Mouse (Mus musculus) heart, adult 18-20 months (tissue): Measurements from ENCODE around the gene Theg. TPM values are rescaled to one million over a fixed set of nuclear protein-coding genes. Genes with fewer than 3 reads are reported as not detected.
A peak's percentile ranks its signal among the peaks of the same experiment; 100 is the strongest.

ENCODE experiments used
- DNase-seq, 2 experiments: peaks; one replicate each; pipeline ENCODE4 v3.0.0; 2021 to 2022; ENCODE audit warnings: mixed read lengths in 1 of 2
- total RNA-seq, 2 experiments: library from RNA; stranded (reverse); gene quantifications; 2 replicates each; pipeline ENCODE4 v1.2.3; 2021

Gene Theg
- total RNA-seq, 2 experiments from 2014 or later, result not detected

- DNase-seq, result peak; percentile 79 to 81
Observed at GRCm38 (mm10) chr10:79554330-79555237, 32.5 kb downstream of the Theg start, which contains the start of gene Mier2. Mier2 (minus strand) TSS chr10:79555199.

GRCm38 (mm10) chr10:79553691-79554090 lies 33.4 kb downstream of the Theg start:
- DNase-seq, result no peak

GRCm38 (mm10) chr10:79553176-79553575 lies 34.0 kb downstream of the Theg start:
- no peak for DNase-seq

- DNase-seq, result no peak
Observed at GRCm38 (mm10) chr10:79552531-79552930, 34.6 kb downstream of the Theg start.

- DNase-seq, result no peak
Observed at GRCm38 (mm10) chr10:79550366-79550765, 36.8 kb downstream of the Theg start.

- no peak for DNase-seq
Observed at GRCm38 (mm10) chr10:79548971-79549723, 38.0 kb downstream of the Theg start.

GRCm38 (mm10) chr10:79548546-79548945 lies 38.6 kb downstream of the Theg start:
- no peak for DNase-seq

- no peak for DNase-seq
Observed at GRCm38 (mm10) chr10:79547148-79547675, 39.9 kb downstream of the Theg start.

- DNase-seq, result no peak
Observed at GRCm38 (mm10) chr10:79546483-79546882, 40.6 kb downstream of the Theg start.

GRCm38 (mm10) chr10:79545891-79546290 lies 41.2 kb downstream of the Theg start:
- DNase-seq, result no peak

GRCm38 (mm10) chr10:79544631-79545030 lies 42.5 kb downstream of the Theg start:
- DNase-seq, result no peak

- no peak for DNase-seq
Observed at GRCm38 (mm10) chr10:79543884-79544597, 43.1 kb downstream of the Theg start.

GRCm38 (mm10) chr10:79542171-79542570 lies 45.0 kb downstream of the Theg start:
- no peak for DNase-seq

- DNase-seq, result no peak
Observed at GRCm38 (mm10) chr10:79541522-79541921, 45.6 kb downstream of the Theg start.

GRCm38 (mm10) chr10:79540746-79541145 lies 46.4 kb downstream of the Theg start:
- no peak for DNase-seq

- no peak for DNase-seq
Observed at GRCm38 (mm10) chr10:79539701-79540495, 47.2 kb downstream of the Theg start.

GRCm38 (mm10) chr10:79538873-79539272 lies 48.3 kb downstream of the Theg start:
- peak in 1 of 2 experiments; percentile 23 for DNase-seq

- no peak for DNase-seq
Observed at GRCm38 (mm10) chr10:79538323-79538722, 48.8 kb downstream of the Theg start.

GRCm38 (mm10) chr10:79537781-79538180 lies 49.4 kb downstream of the Theg start:
- no peak for DNase-seq

- no peak for DNase-seq
Observed at GRCm38 (mm10) chr10:79537271-79537670, 49.9 kb downstream of the Theg start.

GRCm38 (mm10) chr10:79536461-79537080 lies 50.6 kb downstream of the Theg start:
- no peak for DNase-seq
